Mouse (Mus musculus): ENCODE data around the gene Dclk3. TPM values are rescaled to one million over a fixed set of nuclear protein-coding genes. Genes with fewer than 3 reads are reported as not detected.

Gene Dclk3
- total RNA-seq (2021) = under 1 TPM; 0.32 to 0.43 TPM
- long read RNA-seq, experiment 1 = 0 reads
- long read RNA-seq, experiment 2 = 0 reads

- intact Hi-C loops (cut with DNase I) = no loop called here
- DNase-seq = peak; percentile 47 to 50
These were observed at the start of gene Dclk3 for GRCm38 (mm10) chr9:111438904-111439835. Dclk3 (plus strand) TSS chr9:111439081.

- intact Hi-C loops (cut with DNase I) = no loop called here
- no peak for DNase-seq
These were observed 48.9 kb upstream of the Dclk3 start for GRCm38 (mm10) chr9:111390016-111390415.

- intact Hi-C loops (cut with DNase I) = no loop called here
- DNase-seq = no peak
These were observed 47.8 kb upstream of the Dclk3 start for GRCm38 (mm10) chr9:111391036-111391435.

- DNase-seq = no peak
- intact Hi-C loops (cut with DNase I) = no loop called here
These were observed 46.9 kb upstream of the Dclk3 start for GRCm38 (mm10) chr9:111391926-111392442.

- intact Hi-C loops (cut with DNase I) = no loop called here
- no peak for DNase-seq
These were observed 43.6 kb upstream of the Dclk3 start for GRCm38 (mm10) chr9:111395265-111395664.

DNA sequence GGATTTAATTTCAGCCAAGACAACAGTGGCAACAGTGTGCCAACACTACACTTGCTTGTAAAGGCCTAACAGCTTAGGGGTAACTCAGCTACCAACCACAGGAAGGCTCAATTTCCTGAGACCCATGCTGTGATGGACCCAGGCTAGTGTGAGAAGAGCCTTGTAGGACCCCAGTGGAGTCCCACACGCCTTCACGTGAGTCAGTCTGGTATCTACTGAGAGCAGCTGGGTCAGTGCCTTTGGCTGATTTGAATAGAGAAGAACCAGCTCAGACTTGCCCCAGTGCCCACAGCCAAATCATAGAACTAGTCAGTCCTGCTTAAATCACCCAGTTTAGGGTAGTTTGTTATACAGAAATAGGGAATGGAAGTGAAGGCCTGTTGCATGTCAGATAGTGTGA is 40.8 kb upstream of the Dclk3 start:
- no peak for DNase-seq
- intact Hi-C loops (cut with DNase I) = no loop called here

DNA sequence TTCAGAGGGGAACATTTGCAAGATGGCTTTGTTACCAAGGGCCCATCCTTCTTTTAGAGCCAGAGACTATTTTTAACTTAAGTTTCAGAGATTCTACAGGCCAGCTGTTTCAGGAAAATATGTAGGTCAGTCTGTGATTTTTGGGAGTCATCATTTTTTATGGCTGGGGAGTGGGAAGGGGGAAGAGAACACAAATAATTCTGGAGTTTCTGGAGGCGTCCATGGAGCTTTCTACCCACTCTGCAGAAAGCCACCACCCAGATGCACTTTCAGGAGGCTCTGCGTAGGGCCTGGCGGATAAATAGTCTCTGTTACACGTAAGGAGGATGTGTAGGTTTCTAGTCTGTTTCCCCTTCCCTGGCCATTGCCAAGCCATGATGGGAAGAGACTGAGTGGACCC is 38.8 kb upstream of the Dclk3 start:
- intact Hi-C loops (cut with DNase I) = no loop called here
- DNase-seq = no peak

GRCm38 (mm10) chr9:111403159-111403558 is 35.7 kb upstream of the Dclk3 start:
- DNase-seq = no peak
- intact Hi-C loops (cut with DNase I) = no loop called here

- intact Hi-C loops (cut with DNase I) = no loop called here
- DNase-seq = no peak
These were observed 34.4 kb upstream of the Dclk3 start for GRCm38 (mm10) chr9:111404346-111405079.

- no peak for DNase-seq
- intact Hi-C loops (cut with DNase I) = no loop called here
These were observed 33.8 kb upstream of the Dclk3 start for GRCm38 (mm10) chr9:111405080-111405428.

GRCm38 (mm10) chr9:111408012-111408411 is 30.9 kb upstream of the Dclk3 start:
- DNase-seq = peak in 1 of 2 experiments; percentile 10

GRCm38 (mm10) chr9:111408427-111408826 is 30.5 kb upstream of the Dclk3 start:
- DNase-seq = no peak
- intact Hi-C loops (cut with DNase I) = no loop called here

More at GRCm38 (mm10) chr9:111408012-111408411, 30.9 kb upstream of the Dclk3 start:
- intact Hi-C loops (cut with DNase I) = no loop called here

DNA sequence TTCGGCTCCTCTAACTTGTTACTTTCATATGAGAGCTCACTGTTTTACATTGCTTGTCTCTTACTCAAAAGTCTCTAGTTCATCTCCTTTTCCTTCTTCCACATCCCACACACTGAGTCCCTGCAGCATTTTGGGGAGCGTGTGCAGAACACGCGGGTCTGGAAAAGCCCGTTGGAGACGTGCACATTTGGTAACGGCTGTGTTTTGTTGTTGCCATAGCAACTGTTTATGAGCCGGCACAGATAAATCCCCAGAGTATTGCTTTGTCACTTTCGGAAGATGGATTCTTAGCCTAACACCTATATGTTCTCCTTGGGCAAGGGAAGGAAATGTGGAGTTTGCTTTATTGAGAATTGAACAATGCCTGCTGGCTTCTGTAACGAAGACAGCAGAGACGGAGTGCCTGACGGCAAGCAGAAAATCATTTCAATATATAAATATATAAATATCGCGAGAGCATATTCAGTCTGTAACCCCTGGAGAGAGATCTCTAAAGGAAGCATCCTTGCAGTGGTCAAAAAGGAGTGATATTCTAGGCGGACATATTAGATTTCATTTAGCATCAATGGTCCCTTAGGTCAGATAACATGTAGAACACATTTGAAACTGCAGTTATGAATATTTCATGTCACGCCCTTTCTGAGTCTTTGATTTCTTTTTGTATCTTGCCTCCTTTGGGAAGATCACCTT is 26.3 kb upstream of the Dclk3 start:
- DNase-seq = no peak
- intact Hi-C loops (cut with DNase I) = no loop called here

GRCm38 (mm10) chr9:111421862-111422261 is 17.0 kb upstream of the Dclk3 start:
- intact Hi-C loops (cut with DNase I) = no loop called here
- DNase-seq = no peak

- DNase-seq = no peak
- intact Hi-C loops (cut with DNase I) = no loop called here
These were observed 16.3 kb upstream of the Dclk3 start for GRCm38 (mm10) chr9:111422567-111422966.

DNA sequence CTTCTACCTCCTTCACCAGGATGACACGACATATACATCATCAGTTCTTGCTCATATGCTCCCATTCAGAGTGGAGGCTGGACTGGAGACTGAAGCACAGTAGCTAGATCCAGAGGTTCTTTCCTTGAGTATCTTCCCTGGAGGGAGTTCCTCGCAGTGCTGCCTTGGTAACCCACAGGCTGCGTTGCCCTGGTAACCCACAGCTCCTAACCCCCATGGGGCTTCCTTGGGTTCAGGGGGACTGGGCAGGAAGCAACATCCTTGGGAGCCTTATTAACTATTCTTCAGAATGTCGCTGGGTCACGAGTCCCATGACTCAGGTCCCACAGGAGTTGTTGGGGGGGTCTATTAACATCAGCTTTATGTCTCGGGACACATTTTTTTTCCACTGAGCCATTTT is 13.8 kb upstream of the Dclk3 start:
- intact Hi-C loops (cut with DNase I) = loop anchor here (5.0 kb wide), 1 partner anchor 52 kb away; no protein-coding TSS in a partner anchor
- DNase-seq = peak; percentile 50

GRCm38 (mm10) chr9:111425952-111426351 is 12.9 kb upstream of the Dclk3 start:
- no peak for DNase-seq
- intact Hi-C loops (cut with DNase I) = loop anchor here (5.0 kb wide), 1 partner anchor 51 kb away; no protein-coding TSS in a partner anchor

DNA sequence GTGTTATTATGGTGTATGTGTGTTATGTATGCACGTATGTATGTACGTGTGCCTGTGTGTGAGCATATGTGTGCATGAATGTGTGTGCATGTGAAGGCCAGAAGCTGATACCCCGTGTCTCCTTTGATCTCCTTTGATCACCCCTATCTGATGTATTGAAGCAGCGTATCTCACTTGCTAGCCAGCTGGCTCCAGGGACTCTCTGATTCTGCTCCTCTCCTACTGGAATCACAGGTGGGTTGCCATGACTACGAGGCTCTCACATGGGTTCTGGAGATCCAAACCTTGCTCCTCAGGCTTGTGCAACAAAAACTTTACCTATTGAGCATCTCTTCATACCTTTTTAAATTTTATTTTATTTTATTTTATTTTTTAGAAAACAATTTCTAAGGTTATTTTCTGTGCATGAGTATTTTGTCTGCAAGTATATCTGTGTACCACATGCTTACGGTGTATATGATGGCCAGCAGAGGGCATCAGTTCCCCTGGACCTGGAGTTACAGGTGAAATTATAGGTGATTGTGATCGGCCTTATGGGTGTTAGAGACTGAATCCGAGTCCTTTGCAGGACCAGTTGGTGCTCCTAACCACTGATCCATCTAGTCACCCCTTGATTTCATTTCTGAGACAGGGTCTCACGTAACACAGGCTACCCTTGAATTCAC is 10.9 kb upstream of the Dclk3 start:
- DNase-seq = no peak

DNA sequence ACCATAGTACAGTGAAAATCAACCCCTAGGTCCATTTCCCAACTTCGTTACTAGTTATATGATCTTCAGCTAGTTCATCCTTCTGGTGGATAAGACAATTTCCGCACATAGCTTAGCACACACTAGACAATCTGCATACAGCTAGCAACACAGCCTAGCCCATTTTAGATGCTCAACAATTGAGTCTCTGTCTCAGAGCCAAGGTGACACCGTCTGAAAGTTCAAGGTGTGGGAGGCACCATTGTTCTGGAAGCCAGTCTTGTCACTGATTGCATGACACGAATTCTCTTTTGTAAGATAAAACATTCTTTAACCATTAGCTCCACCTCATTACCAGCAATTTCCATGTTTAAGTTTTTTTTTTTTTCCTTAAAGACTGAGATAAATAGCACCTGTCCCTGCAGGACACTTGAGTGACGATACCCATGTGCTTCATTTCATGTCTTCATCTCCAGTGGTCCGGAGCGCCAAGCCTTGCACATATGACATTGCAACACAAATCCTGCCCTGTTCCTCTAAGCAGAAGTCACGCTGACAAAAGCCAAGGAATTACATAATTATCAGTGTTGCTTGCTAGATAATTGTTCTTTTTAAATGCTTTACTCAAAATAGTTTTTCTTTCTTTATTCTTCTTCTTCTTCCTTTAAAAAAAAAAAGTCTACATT is 10.1 kb upstream of the Dclk3 start:
- intact Hi-C loops (cut with DNase I) = loop anchor here (5.0 kb wide), 1 partner anchor 48 kb away; no protein-coding TSS in a partner anchor
- peak in 1 of 2 experiments; percentile 27 for DNase-seq

More for the DNA sequence above, 10.9 kb upstream of the Dclk3 start:
- intact Hi-C loops (cut with DNase I) = loop anchor here (5.0 kb wide), 1 partner anchor 49 kb away; no protein-coding TSS in a partner anchor
